ENCODE assay signal across 15 mouse cellular contexts in the genomic region with DNA sequence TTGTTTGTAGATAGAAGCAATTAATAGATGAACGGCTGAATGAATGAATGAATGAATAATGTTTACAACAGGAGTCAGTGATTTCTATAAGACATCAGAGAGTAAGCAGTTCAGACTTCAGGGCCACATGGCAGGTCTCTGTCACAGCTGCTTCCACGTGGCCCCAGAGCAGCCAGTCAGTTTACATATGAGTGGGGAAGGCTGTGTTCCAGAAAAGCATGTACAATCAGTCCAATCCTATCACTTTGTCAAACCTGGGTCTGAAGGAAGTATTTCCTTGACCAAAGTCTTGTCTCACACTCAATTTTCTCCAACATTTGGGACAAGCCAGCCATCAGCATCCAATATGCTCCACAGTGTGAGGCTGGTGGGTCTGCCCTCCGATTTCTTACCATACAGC.
"Had no signal": no experiment of that assay in that cellular context is flagged by ENCODE, and none has a peak within 500 bp of the region (broad histone marks: within the 10 kb centered on the region; RNA-seq: fewer than 3 reads in every experiment).

No protein-coding gene starts in this region.

- H3K9ac ChIP-seq: limb, embryonic 12.5 days; limb, embryonic 15.5 days; liver, embryonic 14.5 days; liver, postnatal 0 days; midbrain, embryonic 12.5 days had no signal

- H3K27ac ChIP-seq: limb, embryonic 12.5 days; limb, embryonic 15.5 days; liver, embryonic 14.5 days; midbrain, embryonic 12.5 days had no signal

- ATAC-seq: intestine, embryonic 16.5 days; liver, postnatal 0 days had no signal

- H3K9me3 ChIP-seq: limb, embryonic 15.5 days; midbrain, embryonic 12.5 days had no signal

- H3K4me2 ChIP-seq: limb, embryonic 12.5 days; limb, embryonic 15.5 days; liver, embryonic 11.5 days; midbrain, embryonic 12.5 days had no signal

- H3K36me3 ChIP-seq: limb, embryonic 12.5 days; limb, embryonic 15.5 days; midbrain, embryonic 12.5 days had no signal

- H3K27me3 ChIP-seq: limb, embryonic 12.5 days; limb, embryonic 15.5 days had no signal

- H3K4me3 ChIP-seq: limb, embryonic 12.5 days; limb, embryonic 15.5 days; midbrain, embryonic 12.5 days had no signal

- DNase-seq: kidney, adult 18-20 months; kidney, adult 9 months; kidney, postnatal 14 days; kidney, postnatal 4 days; left cerebral cortex, postnatal 4 days; liver, postnatal 0 days; lung, postnatal 36 days; thymus, adult 18-20 months; thymus, postnatal 36 days had no signal
